Mouse (Mus musculus) cortical plate, adult 2 months (tissue): ENCODE results near the gene Cmah. TPM values are rescaled to one million over a fixed set of nuclear protein-coding genes. Genes with fewer than 3 reads are reported as not detected.

ENCODE experiments used
- H3K27ac ChIP-seq: fragments of 200-500 bp; 2 replicates; pipeline ENCODE4 v1.5.1; 2012; ENCODE audit warnings: low read length, control low read depth, inconsistent platforms; ENCODE audit not compliant: insufficient read depth
- H3K4me1 ChIP-seq: fragments of 200-500 bp; 2 replicates; pipeline ENCODE4 v1.6.1; 2011; ENCODE audit warnings: low read length; ENCODE audit not compliant: control insufficient read depth, insufficient read depth
- H3K4me3 ChIP-seq: fragments of 200-500 bp; 2 replicates; pipeline ENCODE4 v1.5.1; 2011; ENCODE audit warnings: mild to moderate bottlenecking, low read length, control low read depth; ENCODE audit not compliant: insufficient read depth
- CTCF ChIP-seq: fragments of 200-500 bp; IDR thresholded peaks from 2 replicates; pipeline ENCODE4 v1.5.1; 2011; ENCODE audit warnings: mild to moderate bottlenecking, control low read depth, low read length; ENCODE audit not compliant: insufficient read depth; ENCODE audit errors: extremely low read depth
- POLR2A ChIP-seq: fragments of 200-500 bp; IDR thresholded peaks from 2 replicates; pipeline ENCODE4 v1.6.1; 2011; ENCODE audit warnings: mild to moderate bottlenecking, low read length, control low read depth; ENCODE audit not compliant: insufficient read depth; ENCODE audit errors: extremely low read depth
- polyA plus RNA-seq: library from polyadenylated mRNA; depleted of rRNA; stranded (reverse); fragments of >200 nt; gene quantifications from 2 replicates; pipeline ENCODE4 v1.2.3, GENCODE M21; 2012

Gene Cmah
- polyA plus RNA-seq, 1 experiment = 0.04 TPM

DNA sequence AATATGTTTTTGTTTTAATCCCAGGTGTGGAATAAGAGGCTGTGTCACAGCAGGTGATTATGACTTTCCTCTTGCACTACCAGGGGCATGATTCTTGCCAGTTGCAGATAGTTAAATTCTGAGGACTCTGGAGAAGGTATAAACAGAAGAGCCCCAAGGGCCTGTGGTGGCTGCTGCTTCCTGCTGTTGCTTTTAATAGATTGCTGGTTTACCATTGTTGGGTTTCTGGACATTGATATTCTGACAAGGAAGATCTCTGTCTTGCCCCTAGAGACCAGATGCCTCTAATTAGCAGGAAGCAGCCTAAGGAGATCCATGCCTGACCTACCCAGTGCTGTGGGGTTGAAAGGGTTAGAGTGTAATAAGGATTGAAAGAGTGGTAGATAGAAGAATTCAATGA lies 75.8 kb downstream of the Cmah start:
- H3K27ac ChIP-seq = no peak overlapping the region
- no peaks in the 10 kb centered on the region for H3K4me1 ChIP-seq
- no peak for TF ChIP-seq POLR2A
- H3K4me3 ChIP-seq = no peak overlapping the region

DNA sequence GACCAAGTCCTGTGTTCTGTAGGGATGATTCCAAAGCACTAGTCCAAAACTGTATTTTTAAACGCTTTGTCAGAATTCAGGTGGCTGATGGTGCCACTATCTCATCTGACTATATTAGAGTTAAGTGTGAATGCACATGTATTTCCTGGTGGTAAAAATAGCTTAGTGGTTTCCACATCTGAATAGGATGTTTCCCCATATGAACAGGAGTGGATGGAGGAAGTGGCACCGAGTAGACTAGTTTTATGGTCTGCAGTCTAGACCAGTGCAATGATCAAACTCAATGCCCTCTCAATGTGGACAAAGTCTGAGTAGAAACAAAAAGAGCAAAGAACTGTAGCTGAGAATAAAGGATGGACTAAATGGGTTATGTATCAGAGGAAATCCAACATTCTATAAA lies 79.6 kb downstream of the Cmah start:
- no peak overlapping the region for H3K27ac ChIP-seq

DNA sequence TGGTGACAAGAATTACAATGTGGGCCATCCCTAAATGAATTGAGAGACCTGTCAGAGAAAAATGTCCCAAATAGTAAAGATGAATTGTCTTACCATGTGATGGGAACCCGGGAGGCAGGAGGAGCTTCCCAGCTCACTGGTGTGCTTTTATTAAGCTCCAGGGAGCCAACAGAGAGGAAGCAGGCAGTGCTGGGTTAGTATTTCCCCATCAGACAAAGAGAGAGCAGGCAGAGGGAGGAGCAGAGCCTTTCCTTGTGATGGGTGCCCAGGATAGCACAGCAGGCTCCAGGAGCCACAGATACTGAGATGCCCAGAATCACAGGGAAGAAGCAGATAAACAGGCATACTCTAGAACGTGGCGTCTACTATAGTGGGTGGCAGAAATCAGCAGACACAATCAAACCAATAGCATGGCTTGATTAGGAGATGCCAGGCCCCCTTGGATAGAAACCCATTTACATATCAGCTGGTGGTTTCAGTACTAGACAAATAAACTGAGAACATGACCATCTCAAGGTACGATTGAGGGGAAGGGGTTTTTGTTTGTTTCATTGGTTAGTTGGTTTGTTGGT lies 87.5 kb downstream of the Cmah start:
- Histone ChIP-seq H3K4me3 (no peak overlapping the region), H3K27ac (no peak overlapping the region), H3K4me1 (no peaks in the 10 kb centered on the region)
- no peak for TF ChIP-seq POLR2A
- no peak for TF ChIP-seq CTCF

More for the DNA sequence above, 79.6 kb downstream of the Cmah start:
- TF ChIP-seq POLR2A = no peak
- no peak for TF ChIP-seq CTCF
- H3K4me3 ChIP-seq = no peak overlapping the region
- no peaks in the 10 kb centered on the region for H3K4me1 ChIP-seq

DNA sequence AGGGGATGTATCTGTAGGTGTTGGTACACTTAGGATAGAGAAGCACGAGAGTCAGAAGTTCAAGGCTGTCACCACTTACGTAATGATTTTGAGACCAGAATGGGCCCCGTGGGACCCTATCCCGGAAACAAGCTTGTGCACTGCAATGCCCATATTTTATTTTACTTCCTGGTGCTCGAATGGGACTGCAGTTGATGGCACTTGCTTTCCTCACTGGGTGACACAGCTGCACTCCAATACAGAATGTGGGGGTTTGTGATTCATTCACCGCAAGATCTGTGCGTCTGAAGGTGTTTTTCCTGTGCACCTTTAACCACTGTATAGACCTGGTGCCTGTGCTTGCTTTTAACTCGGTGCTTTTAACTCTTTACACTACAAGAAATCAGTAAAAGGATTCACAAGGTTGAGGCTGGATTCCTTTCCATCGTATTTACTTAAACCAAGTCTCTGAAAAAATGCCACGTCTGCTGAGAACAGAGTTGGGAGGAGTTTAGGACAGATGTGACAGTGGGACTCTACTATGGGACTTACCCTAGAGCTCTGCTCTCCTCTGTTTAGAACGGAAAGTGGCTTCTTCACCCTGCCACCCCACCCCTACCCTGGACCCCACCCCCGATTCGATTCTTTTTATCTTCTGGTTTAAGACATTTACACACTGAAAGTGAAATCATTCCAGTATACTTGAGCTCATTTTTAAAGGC lies 88.5 kb downstream of the Cmah start:
- H3K4me3 ChIP-seq = no peak overlapping the region
- no peaks in the 10 kb centered on the region for H3K4me1 ChIP-seq
- TF ChIP-seq POLR2A (no peak), CTCF (no peak)
- H3K27ac ChIP-seq = no peak overlapping the region

DNA sequence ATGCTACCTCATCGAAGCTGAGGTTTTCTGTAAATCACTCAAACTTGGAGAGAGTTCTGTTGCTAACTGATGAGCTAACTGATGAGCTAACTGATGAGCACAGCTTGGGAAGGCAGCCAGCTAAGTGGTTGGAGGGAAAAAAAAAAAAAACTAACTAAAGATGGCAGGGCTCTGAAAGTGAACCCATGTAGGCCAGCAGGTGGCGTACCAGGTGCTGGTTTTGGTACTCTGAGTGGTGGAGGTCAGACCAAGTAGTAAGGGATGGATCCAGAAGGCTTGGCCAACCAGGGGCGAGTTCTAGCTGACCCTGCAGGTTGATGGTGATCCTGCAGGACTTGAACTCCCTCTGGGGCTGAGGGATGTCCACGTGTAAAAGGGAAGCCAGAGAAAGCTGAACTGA lies 89.2 kb downstream of the Cmah start:
- no peak overlapping the region for H3K4me3 ChIP-seq
- H3K4me1 ChIP-seq = no peaks in the 10 kb centered on the region
- TF ChIP-seq POLR2A (no peak), CTCF (peak; percentile 26; the same call in 1 of the 2 replicates)
- H3K27ac ChIP-seq = no peak overlapping the region

DNA sequence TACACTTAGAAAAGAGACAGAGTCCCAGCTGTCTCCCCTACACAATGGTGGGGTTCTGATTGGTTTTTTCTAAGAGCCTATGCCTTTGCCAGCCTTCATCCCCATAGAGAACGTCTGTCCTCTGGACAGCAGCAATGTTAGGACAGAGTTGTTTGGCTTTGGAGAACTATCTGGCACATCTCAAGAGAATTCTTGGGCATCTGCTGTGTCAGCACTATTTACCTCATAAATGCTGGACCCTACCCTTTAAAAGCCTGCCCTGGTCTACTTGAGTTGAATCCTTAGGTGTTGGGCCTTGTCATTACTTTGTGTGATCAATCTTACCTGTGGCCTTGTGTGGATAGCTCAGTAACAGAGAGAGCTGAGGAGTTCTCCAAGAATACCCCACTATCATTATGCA lies 90.8 kb downstream of the Cmah start:
- Histone ChIP-seq H3K4me3 (no peak overlapping the region), H3K27ac (no peak overlapping the region), H3K4me1 (no peaks in the 10 kb centered on the region)
- TF ChIP-seq POLR2A (no peak), CTCF (no peak)

DNA sequence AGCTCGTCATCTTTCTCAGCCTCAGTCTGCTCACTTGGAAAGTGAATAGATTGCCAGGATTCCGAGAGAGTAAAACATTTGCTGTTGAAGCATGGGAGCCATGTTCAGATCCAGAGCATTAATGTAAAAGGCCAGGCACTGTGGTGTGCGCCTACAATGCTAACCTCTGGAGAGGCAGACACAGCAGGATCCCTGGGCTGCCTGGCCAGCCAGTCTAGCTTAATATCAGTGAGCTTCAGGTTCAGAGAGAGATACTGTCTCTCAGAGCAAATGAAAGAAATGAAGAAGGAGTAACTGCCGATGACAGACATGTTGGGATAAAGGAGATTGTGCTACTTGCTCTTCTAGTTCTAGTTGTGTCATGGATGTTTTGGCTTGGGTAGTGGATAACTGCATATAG lies 91.6 kb downstream of the Cmah start:
- no peak for TF ChIP-seq POLR2A
- no peak for TF ChIP-seq CTCF
- Histone ChIP-seq H3K4me3 (no peak overlapping the region), H3K27ac (no peak overlapping the region), H3K4me1 (no peaks in the 10 kb centered on the region)

DNA sequence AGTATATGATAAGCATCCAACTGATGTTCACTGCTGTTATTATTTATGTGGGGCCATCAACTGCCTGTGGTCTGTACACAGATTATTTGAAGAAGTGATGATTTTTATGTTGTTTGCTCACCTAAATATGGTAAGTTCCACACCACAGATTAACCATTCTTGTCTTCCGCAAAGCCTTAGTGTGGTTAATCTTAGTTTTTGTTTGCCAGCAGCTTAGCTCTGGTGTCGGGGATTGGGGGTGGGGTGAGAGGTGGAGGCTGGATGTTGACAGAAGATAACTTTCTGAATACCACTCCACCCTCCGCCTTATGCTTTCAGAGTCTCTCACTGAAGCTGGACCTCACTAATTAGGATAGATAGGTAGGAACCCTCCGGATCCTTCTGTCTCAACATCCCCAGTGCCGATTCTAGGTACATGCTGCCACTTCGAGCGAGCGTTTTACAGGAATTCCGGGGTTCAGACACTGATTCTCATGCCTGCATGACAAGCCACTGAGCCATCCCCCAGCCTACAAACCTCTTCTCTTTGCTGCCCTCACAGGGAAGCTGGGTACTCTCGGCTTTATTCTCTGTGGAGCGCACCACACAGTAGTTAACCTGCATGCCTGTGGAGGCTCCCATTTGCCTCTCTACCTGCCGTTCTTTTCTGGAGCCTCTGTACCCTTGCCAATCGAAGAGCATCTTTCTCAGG lies 92.5 kb downstream of the Cmah start:
- TF ChIP-seq POLR2A (no peak), CTCF (no peak)
- Histone ChIP-seq H3K4me1 (no peaks in the 10 kb centered on the region), H3K27ac (no peak overlapping the region), H3K4me3 (no peak overlapping the region)

DNA sequence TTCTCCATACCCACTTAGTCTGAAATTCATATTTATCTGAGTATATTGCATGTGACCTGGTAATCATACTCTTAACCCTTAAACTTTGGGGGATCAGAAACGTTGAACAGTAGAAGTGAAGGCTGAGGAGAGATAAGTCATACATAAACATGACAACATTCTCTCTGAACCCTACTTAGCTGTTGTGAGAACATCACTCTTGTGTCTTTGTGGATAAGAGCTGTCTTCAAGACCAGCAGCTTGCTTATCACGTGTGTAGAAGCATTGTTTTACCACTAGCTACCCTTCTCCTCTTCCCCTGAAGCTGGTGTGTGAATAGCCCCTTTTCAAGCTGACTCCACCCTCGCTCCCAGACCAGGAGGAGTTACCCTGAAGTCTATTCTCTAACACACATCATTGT lies 94.8 kb downstream of the Cmah start:
- Histone ChIP-seq H3K27ac (no peak overlapping the region), H3K4me3 (no peak overlapping the region), H3K4me1 (no peaks in the 10 kb centered on the region)
- TF ChIP-seq CTCF = no peak
- TF ChIP-seq POLR2A = no peak

DNA sequence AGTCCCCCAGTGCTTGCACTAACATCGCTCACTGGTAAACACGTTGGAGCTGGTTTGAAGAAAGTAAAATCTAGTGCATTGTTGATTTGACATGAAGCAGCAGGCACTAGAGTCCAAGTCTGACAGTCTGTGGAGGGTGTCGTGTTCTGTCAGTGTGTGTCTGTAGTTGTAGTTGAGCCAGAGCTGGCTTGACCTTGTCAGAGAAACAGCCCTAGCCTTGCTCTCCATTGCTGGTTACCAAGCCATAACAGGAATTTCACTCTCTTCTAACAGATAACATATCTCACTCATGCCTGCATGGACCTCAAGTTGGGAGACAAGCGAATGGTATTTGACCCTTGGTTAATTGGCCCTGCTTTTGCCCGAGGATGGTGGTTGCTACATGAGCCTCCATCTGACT lies 103.0 kb downstream of the Cmah start:
- no peaks in the 10 kb centered on the region for H3K4me1 ChIP-seq
- TF ChIP-seq CTCF (no peak), POLR2A (no peak)
- no peak overlapping the region for H3K27ac ChIP-seq
- no peak overlapping the region for H3K4me3 ChIP-seq
